Mouse (Mus musculus) forebrain, embryonic 16.5 days (tissue): Measurements from ENCODE around the gene Slc35g3. TPM values are rescaled to one million over a fixed set of nuclear protein-coding genes. Genes with fewer than 3 reads are reported as not detected.

Experiments
- ATAC-seq: fragments of 200-750 bp; cut with Nextera tagmentation; 2 replicates; pipeline ENCODE4 v1.8.0; 2017; ENCODE audit warnings: mild to moderate bottlenecking, moderate library complexity
- H3K27ac ChIP-seq: fragments of 300-500 bp; sonication (generic); 2 replicates; pipeline ENCODE4 v1.5.1; 2014; ENCODE audit warnings: low read length, control low read depth
- H3K27me3 ChIP-seq: fragments of 300-500 bp; sonication (generic); replicated peaks from 2 replicates; pipeline ENCODE4 v1.6.1; 2014; ENCODE audit warnings: low read length; ENCODE audit not compliant: control insufficient read depth, insufficient read depth
- H3K36me3 ChIP-seq: fragments of 300-500 bp; sonication (generic); 2 replicates; pipeline ENCODE4 v1.6.1; 2014; ENCODE audit not compliant: control insufficient read depth, insufficient read depth
- H3K4me1 ChIP-seq: fragments of 300-500 bp; sonication (generic); replicated peaks from 2 replicates; pipeline ENCODE4 v1.6.1; 2014; ENCODE audit warnings: low read length; ENCODE audit not compliant: control insufficient read depth, insufficient read depth
- H3K4me2 ChIP-seq: fragments of 300-500 bp; sonication (generic); 2 replicates; pipeline ENCODE4 v1.6.1; 2014; ENCODE audit warnings: mild to moderate bottlenecking, low read length, control low read depth
- H3K4me3 ChIP-seq: fragments of 300-500 bp; sonication (generic); replicated peaks from 2 replicates; pipeline ENCODE4 v1.5.1; 2014; ENCODE audit warnings: mild to moderate bottlenecking, low read length, control low read depth
- H3K9ac ChIP-seq: fragments of 300-500 bp; sonication (generic); replicated peaks from 2 replicates; pipeline ENCODE4 v1.6.1; 2014; ENCODE audit warnings: low read depth, low read length, control low read depth
- H3K9me3 ChIP-seq: fragments of 300-500 bp; sonication (generic); 2 replicates; pipeline ENCODE4 v1.6.1; 2016; ENCODE audit warnings: low read length; ENCODE audit not compliant: control insufficient read depth
- WGBS: fragments of 180-500 bp; shearing (Covaris S2); extraction: QIAGEN DNeasy Blood & Tissue Kit; methylation state at CpG from one replicate; pipeline ENCODE4 v1.1.7; 2014; 5-methylcytosine and 5-hydroxymethylcytosine counted together
- polyA plus RNA-seq: library from polyadenylated mRNA; unstranded; fragments of >200 nt; fragmentation: Nextera tagmentation; extraction: Ambion mirVana; gene quantifications from 2 replicates; pipeline ENCODE4 v1.2.1, GENCODE M21; 2015

Slc35g3 gene
- polyA plus RNA-seq, 1 experiment from 2014 or later, result 0.18 TPM

DNA sequence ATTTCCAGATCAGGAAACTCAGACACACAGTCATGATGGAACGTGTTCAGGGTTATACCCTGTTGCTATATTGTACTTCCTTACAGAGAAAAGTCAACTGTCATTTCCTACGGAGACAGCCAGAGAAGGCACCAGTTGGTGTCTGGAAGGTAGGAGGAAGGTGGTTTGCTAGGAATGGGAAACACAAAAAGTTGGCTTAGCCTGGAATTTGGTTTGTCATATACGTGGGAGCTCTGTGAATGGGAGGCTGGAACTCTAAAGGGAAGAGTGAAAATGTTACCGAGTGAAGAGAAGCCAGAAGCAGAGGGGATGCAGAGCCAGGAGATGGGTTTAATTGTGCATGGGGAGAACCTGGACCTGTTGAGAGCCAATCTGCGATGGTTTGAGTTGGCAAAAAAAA is 29.7 kb upstream of the Slc35g3 start:
- Histone ChIP-seq H3K9ac (no peak overlapping the region), H3K27me3 (0 out of 2 replicates have a peak, but pooled peaks cover 4% of the 10 kb centered on the region), H3K4me3 (no peak overlapping the region), H3K27ac (no peak overlapping the region), H3K9me3 (no peaks in the 10 kb centered on the region), H3K4me1 (peaks cover 11% of the 10 kb centered on the region), H3K4me2 (no peak overlapping the region), H3K36me3 (no peaks in the 10 kb centered on the region)
- no peak for ATAC-seq
- 68% methylated on average over 5 of the region's 5 CpGs for WGBS

DNA sequence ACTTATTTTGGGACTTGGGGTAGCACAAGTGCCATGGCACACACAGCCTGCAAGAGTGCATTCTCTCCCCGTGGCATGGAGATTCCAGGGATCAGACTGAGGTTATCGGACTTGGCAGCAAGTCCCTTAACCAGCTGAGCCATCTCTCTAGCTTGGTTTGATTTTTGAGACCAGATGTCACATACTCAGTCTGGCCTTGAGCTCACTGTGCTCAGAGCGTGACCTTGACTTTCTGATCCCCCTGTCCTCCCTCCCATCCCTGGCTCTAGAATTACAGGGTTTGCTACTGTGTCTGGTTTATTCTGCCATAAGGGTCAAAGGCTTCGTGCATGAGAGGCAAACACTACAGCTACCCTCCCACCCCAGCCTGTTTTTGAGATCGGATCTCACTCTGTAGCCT is 27.7 kb upstream of the Slc35g3 start:
- ATAC-seq, result no peak
- H3K36me3 ChIP-seq, result no peaks in the 10 kb centered on the region
- no peak overlapping the region for H3K4me3 ChIP-seq
- WGBS, result 71% methylated on average over 5 of the region's 5 CpGs
- no peaks in the 10 kb centered on the region for H3K4me1 ChIP-seq
- H3K4me2 ChIP-seq, result no peak overlapping the region
- H3K27ac ChIP-seq, result no peak overlapping the region
- 0 out of 2 replicates have a peak, but pooled peaks cover 2% of the 10 kb centered on the region for H3K27me3 ChIP-seq
- no peaks in the 10 kb centered on the region for H3K9me3 ChIP-seq
- H3K9ac ChIP-seq, result no peak overlapping the region

DNA sequence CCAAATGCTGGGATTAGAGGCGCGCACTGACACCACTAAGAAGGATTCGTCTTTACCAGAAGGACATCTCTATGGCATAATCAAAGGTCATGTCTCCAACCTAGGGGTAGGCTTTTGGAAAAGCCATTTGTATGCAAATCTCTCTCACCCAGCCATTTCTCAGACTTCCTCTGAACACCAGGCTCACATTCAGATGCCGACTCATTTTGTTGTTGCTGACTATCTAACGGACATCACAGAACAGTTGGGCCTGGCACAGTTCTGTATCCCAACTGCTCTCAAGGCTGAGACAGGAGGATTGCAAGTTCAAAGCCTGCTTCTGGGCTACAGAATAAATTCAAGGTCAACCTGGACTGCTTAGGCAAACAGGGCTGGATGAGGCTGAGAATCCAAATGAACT is 25.5 kb upstream of the Slc35g3 start:
- no peaks in the 10 kb centered on the region for H3K4me1 ChIP-seq
- 0 out of 2 replicates have a peak, but pooled peaks cover 2% of the 10 kb centered on the region for H3K27me3 ChIP-seq
- no peak overlapping the region for H3K4me3 ChIP-seq
- ATAC-seq, result no peak
- WGBS, result 85% methylated on average over 5 of the region's 5 CpGs
- no peak overlapping the region for H3K4me2 ChIP-seq
- no peak overlapping the region for H3K9ac ChIP-seq
- H3K9me3 ChIP-seq, result no peaks in the 10 kb centered on the region
- H3K36me3 ChIP-seq, result no peaks in the 10 kb centered on the region
- H3K27ac ChIP-seq, result no peak overlapping the region

DNA sequence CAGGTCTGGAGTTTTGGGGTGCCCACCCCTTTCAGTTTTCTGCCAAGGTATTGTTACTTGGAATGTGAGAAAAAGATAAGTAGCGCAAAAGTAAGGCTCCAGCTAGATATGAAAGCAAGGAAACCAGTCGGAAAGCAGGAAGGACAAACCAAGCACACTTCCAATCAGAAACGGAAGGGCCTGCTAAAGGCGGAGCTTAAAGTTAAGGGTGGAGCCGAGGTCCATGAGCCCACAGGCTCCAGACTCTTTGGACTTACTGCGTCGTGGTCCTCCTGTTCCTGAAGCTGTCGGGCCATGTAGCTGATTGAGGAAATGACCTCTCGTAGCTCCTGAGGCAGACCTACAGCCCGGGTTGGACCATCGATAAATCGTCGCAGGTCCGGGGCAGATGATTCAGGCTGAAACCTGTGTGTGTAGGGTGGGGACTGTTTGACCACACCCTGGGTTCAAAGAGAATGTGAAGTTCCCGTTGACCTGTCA is 23.1 kb upstream of the Slc35g3 start:
- Histone ChIP-seq H3K4me3 (no peak overlapping the region), H3K27me3 (no peaks in the 10 kb centered on the region), H3K4me2 (no peak overlapping the region), H3K9ac (no peak overlapping the region), H3K27ac (no peak overlapping the region), H3K9me3 (no peaks in the 10 kb centered on the region), H3K4me1 (no peaks in the 10 kb centered on the region), H3K36me3 (no peaks in the 10 kb centered on the region)
- 56% methylated on average over 15 of the region's 15 CpGs for WGBS
- ATAC-seq, result no peak

DNA sequence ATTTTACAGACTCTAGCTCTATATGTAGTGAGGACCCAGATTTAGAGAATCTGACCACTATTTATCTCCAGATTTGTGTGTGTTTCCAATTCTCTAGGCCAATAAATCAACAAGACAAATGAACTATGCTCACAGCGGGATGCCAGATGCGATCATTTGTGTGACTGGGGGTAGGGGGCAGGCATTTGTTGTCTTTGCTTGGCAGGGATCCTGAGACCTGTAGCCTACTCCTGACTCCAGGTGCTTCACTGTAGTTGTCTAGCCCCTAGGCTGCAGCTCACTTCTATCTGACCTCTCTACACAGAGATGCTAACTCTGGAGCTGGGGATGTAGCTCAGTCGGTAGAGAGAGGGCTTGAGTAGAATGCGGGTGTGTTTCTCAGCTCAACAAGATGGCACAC is 20.1 kb upstream of the Slc35g3 start:
- H3K4me2 ChIP-seq, result no peak overlapping the region
- no peaks in the 10 kb centered on the region for H3K36me3 ChIP-seq
- no peaks in the 10 kb centered on the region for H3K9me3 ChIP-seq
- no peaks in the 10 kb centered on the region for H3K27me3 ChIP-seq
- no peak overlapping the region for H3K27ac ChIP-seq
- ATAC-seq, result no peak
- H3K4me1 ChIP-seq, result no peaks in the 10 kb centered on the region
- WGBS, result 44% methylated on average over 4 of the region's 4 CpGs
- no peak overlapping the region for H3K4me3 ChIP-seq
- H3K9ac ChIP-seq, result no peak overlapping the region

DNA sequence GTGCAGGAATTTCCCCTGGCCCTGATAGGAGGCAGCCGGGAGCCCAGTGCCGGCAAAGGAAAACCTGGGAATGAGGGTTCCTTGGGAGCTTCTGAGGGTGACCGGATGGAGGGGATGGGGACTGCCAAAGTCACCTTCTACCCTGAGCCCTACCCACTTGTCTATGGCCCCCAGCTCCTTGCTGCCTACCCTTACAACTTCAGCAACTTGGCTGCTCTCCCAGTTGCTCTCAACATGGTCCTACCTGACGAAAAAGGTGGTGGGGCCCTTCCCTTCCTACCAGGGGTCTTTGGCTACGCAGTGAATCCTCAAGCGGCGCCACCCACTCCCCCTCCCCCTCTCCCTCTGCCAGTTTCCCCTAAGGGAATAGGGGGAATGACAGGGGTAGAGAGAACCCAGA is 17.2 kb upstream of the Slc35g3 start:
- H3K4me1 ChIP-seq, result no peaks in the 10 kb centered on the region
- H3K27ac ChIP-seq, result no peak overlapping the region
- H3K4me2 ChIP-seq, result no peak overlapping the region
- ATAC-seq, result no peak
- H3K9ac ChIP-seq, result no peak overlapping the region
- no peak overlapping the region for H3K4me3 ChIP-seq
- peaks cover 4% of the 10 kb centered on the region for H3K36me3 ChIP-seq
- no peaks in the 10 kb centered on the region for H3K27me3 ChIP-seq
- H3K9me3 ChIP-seq, result no peaks in the 10 kb centered on the region
- WGBS, result 48% methylated on average over 7 of the region's 7 CpGs

DNA sequence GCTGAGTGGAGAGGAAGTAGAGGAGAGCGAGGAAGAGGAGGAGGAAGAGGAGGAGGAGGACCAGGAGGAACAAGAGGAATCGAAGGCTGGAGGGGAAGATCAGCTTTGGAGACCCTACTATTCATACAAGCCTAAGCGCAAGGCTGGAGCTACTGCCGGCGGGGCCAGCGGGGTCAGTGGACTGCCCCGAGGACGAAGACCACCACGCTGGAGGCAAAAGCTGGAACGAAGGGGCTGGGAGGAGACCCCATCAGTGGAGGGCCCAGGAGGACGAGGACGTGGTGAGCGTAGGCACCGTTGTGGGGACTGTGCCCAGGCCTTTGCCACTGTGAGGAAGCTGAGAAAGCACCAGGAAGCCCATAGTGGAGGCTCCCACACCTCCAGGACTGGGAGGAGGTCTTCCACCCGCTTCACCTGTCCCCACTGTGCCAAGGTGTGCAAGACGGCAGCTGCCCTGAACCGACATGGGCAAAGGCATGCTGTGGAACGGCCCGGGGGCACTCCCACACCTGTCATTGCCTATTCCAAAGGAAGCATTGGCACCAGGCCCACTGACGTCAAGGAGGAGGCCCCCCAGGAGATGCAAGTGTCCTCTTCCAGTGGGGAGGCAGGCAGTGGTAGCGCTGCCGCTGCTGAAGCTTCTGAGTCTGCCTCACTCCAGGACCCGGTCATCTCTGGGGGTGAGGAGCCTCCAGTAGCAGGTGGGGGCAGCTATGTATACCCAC is 16.7 kb upstream of the Slc35g3 start:
- peaks cover 4% of the 10 kb centered on the region for H3K36me3 ChIP-seq
- no peak; the same call in 1 of the 2 replicates for ATAC-seq
- H3K9me3 ChIP-seq, result no peaks in the 10 kb centered on the region
- H3K4me2 ChIP-seq, result no peak overlapping the region
- 66% methylated on average over 23 of the region's 23 CpGs for WGBS
- H3K27me3 ChIP-seq, result no peaks in the 10 kb centered on the region
- H3K4me3 ChIP-seq, result no peak overlapping the region
- H3K4me1 ChIP-seq, result no peaks in the 10 kb centered on the region
- no peak overlapping the region for H3K9ac ChIP-seq
- no peak overlapping the region for H3K27ac ChIP-seq

DNA sequence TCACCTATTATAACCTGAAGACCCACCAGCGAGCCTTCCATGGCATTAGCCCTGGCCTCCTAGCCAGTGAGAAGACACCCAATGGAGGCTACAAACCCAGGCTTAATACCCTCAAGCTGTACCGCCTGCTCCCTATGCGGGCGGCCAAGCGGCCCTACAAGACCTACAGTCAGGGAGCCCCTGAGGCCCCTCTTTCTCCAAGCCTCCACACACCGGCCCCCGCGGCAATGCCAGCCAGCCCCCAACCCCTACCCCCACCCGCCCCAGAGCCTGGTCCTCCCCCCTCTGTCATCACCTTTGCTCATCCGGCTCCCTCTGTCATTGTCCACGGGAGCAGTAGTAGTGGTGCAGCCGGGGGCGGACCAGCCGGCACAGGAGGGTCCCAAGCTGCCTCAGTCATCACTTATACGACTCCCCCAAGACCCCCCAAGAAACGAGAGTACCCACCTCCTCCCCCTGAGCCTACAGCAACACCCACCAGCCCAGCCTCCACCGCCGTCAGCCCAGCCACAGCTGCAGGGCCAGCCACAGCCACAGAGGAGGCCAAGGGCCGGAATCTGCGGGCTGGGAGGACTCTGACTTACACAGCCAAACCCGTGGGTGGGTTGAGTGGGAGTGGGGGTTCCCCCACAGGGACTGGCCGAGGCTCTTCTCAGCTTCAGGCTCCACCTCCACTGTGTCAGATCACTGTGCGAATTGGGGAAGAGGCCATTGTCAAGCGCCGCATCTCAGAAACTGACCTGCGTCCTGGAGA is 15.9 kb upstream of the Slc35g3 start:
- WGBS, result 66% methylated on average over 24 of the region's 26 CpGs
- H3K4me3 ChIP-seq, result no peak overlapping the region
- no peak overlapping the region for H3K9ac ChIP-seq
- H3K4me2 ChIP-seq, result no peak overlapping the region
- no peak for ATAC-seq
- H3K9me3 ChIP-seq, result no peaks in the 10 kb centered on the region
- H3K4me1 ChIP-seq, result no peaks in the 10 kb centered on the region
- H3K27me3 ChIP-seq, result no peaks in the 10 kb centered on the region
- H3K36me3 ChIP-seq, result peaks cover 4% of the 10 kb centered on the region
- H3K27ac ChIP-seq, result no peak overlapping the region

DNA sequence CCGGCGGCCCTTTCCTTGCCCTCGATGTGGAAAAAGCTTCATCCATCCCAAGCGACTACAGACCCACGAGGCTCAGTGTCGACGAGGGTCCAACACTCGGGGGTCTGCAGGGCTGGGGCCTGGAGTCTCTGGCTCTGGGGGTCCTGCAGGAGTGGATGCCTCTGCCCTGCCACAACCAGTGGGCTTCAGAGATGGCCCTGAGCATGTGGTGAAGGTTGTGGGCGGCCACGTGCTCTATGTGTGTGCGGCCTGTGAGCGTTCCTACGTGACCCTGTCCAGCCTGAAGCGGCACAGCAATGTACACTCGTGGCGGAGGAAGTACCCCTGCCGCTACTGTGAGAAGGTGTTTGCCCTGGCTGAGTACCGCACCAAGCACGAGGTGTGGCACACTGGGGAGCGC is 14.7 kb upstream of the Slc35g3 start:
- Histone ChIP-seq H3K4me3 (no peak overlapping the region), H3K36me3 (peaks cover 4% of the 10 kb centered on the region), H3K9me3 (no peaks in the 10 kb centered on the region), H3K27me3 (no peaks in the 10 kb centered on the region), H3K9ac (no peak overlapping the region), H3K4me1 (no peaks in the 10 kb centered on the region), H3K4me2 (no peak overlapping the region), H3K27ac (no peak overlapping the region)
- ATAC-seq, result no peak
- 84% methylated on average over 20 of the region's 20 CpGs for WGBS
